Mouse (Mus musculus): ENCODE measurements around the gene Kcnd2.

Kcnd2 gene

GRCm38 (mm10) chr6:21424202-21424785, 209.0 kb downstream of the Kcnd2 start:
- DNase-seq (ENCODE audit: low read depth, low spot score) = no peak

GRCm38 (mm10) chr6:21431120-21431519, 215.8 kb downstream of the Kcnd2 start:
- no peak for DNase-seq (ENCODE audit: low read depth, low spot score)

GRCm38 (mm10) chr6:21464719-21465118, 249.4 kb downstream of the Kcnd2 start:
- no peak for DNase-seq (ENCODE audit: low read depth, low spot score)

- no peak for DNase-seq (ENCODE audit: low read depth, low spot score)
These were observed 256.7 kb downstream of the Kcnd2 start for GRCm38 (mm10) chr6:21471891-21472544.

- DNase-seq (ENCODE audit: low read depth, low spot score) = no peak
These were observed 267.4 kb downstream of the Kcnd2 start for GRCm38 (mm10) chr6:21482714-21483113.

- no peak for DNase-seq (ENCODE audit: low read depth, low spot score)
These were observed 273.2 kb downstream of the Kcnd2 start for GRCm38 (mm10) chr6:21488536-21488935.

GRCm38 (mm10) chr6:21502921-21503320, 287.6 kb downstream of the Kcnd2 start:
- no peak for DNase-seq (ENCODE audit: low read depth, low spot score)

GRCm38 (mm10) chr6:21510621-21511239, 295.4 kb downstream of the Kcnd2 start:
- no peak for DNase-seq (ENCODE audit: low read depth, low spot score)

- no peak for DNase-seq (ENCODE audit: low read depth, low spot score)
These were observed 305.0 kb downstream of the Kcnd2 start for GRCm38 (mm10) chr6:21520351-21520750.

- DNase-seq (ENCODE audit: low read depth, low spot score) = no peak
These were observed 312.3 kb downstream of the Kcnd2 start for GRCm38 (mm10) chr6:21527489-21528074.

- DNase-seq (ENCODE audit: low read depth, low spot score) = no peak
These were observed 318.7 kb downstream of the Kcnd2 start for GRCm38 (mm10) chr6:21534009-21534408.

- DNase-seq (ENCODE audit: low read depth, low spot score) = no peak
These were observed 319.5 kb downstream of the Kcnd2 start for GRCm38 (mm10) chr6:21534820-21535219.

- DNase-seq (ENCODE audit: low read depth, low spot score) = no peak
These were observed 336.2 kb downstream of the Kcnd2 start for GRCm38 (mm10) chr6:21551501-21551900.

GRCm38 (mm10) chr6:21570964-21571363, 355.7 kb downstream of the Kcnd2 start:
- no peak for DNase-seq (ENCODE audit: low read depth, low spot score)

- no peak for DNase-seq (ENCODE audit: low read depth, low spot score)
These were observed 374.9 kb downstream of the Kcnd2 start for GRCm38 (mm10) chr6:21590156-21590555.

- no peak for DNase-seq (ENCODE audit: low read depth, low spot score)
These were observed 382.1 kb downstream of the Kcnd2 start for GRCm38 (mm10) chr6:21597424-21597823.

- DNase-seq (ENCODE audit: low read depth, low spot score) = no peak
These were observed 394.2 kb downstream of the Kcnd2 start for GRCm38 (mm10) chr6:21609381-21610059.

GRCm38 (mm10) chr6:21629989-21630388, 414.7 kb downstream of the Kcnd2 start:
- no peak for DNase-seq (ENCODE audit: low read depth, low spot score)

GRCm38 (mm10) chr6:21655681-21656080, 440.4 kb downstream of the Kcnd2 start:
- no peak for DNase-seq (ENCODE audit: low read depth, low spot score)

GRCm38 (mm10) chr6:21664135-21664534, 448.8 kb downstream of the Kcnd2 start:
- DNase-seq (ENCODE audit: low read depth, low spot score) = no peak

GRCm38 (mm10) chr6:21664638-21665037, 449.3 kb downstream of the Kcnd2 start:
- no peak for DNase-seq (ENCODE audit: low read depth, low spot score)

GRCm38 (mm10) chr6:21684252-21684651, 468.9 kb downstream of the Kcnd2 start:
- DNase-seq (ENCODE audit: low read depth, low spot score) = no peak

All from retina, adult 2 months (tissue).